Mouse (Mus musculus): ENCODE results near the gene Atp6v1e1. TPM values are rescaled to one million over a fixed set of nuclear protein-coding genes. Genes with fewer than 3 reads are reported as not detected.
"Not testable (repeated sequence)": the region's sequence is repeated elsewhere in the genome, so short reads cannot be mapped to it uniquely, and the experiment has no call there.

Gene Atp6v1e1
- total and polyA plus RNA-seq, 2 experiments from 2014 or later, result 205 to 329 TPM

- H3K27me3 ChIP-seq (ENCODE audit: insufficient read depth, low read length), result no peaks in the 10 kb centered on the region
- WGBS, result 61% methylated on average over 10 of the region's 10 CpGs
- TF ChIP-seq CTCF (IDR thresholded peaks at IDR 0.05; ENCODE audit: low read depth), result no peak
- H3K9me3 ChIP-seq (ENCODE audit: low read length), result no peaks in the 10 kb centered on the region
- H3K36me3 ChIP-seq (ENCODE audit: insufficient read depth, low read length), result peaks cover 9% of the 10 kb centered on the region; the same call in 1 of the 2 replicates
- H3K4me1 ChIP-seq (ENCODE audit: insufficient read depth, low read length), result no peaks in the 10 kb centered on the region
- no peak overlapping the region for H3K4me2 ChIP-seq (ENCODE audit: low read depth, low read length)
- no peak overlapping the region for H3K4me3 ChIP-seq (ENCODE audit: low read length)
- no peak overlapping the region for H3K27ac ChIP-seq
- no peak overlapping the region for H3K9ac ChIP-seq (replicated peaks; ENCODE audit: low read length)
- ATAC-seq (no peak), DNase-seq (ENCODE audit: low spot score) (peak; percentile 55)
Measured at GRCm38 (mm10) chr6:120854413-120854812, 31.8 kb upstream of the Atp6v1e1 start.

DNA sequence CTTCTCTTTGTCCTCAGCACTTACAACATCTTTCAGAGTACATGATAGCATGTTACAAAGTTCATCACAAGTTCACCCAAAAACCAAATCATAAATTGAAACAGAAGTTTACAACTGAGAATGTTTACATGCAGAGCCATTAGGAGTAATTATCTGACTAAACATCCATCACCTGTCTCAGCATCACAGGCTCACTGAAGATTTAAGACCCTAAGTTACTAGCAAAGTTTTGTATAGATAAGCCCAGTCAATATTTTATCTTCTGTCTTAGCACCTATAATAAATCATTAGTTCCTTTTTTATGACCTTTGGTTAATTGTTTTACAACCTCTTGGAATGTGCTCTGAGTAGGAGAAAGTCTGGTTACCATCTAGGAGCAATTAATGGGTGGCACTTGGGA, 28.1 kb upstream of the Atp6v1e1 start:
- H3K36me3 ChIP-seq (ENCODE audit: insufficient read depth, low read length), result peaks cover 13% of the 10 kb centered on the region; the same call in 1 of the 2 replicates
- not testable (repeated sequence) for H3K4me2 ChIP-seq (ENCODE audit: low read depth, low read length); H3K27ac ChIP-seq; ATAC-seq; H3K9me3 ChIP-seq (ENCODE audit: low read length); H3K4me3 ChIP-seq (ENCODE audit: low read length); DNase-seq (ENCODE audit: low spot score); H3K9ac ChIP-seq (replicated peaks; ENCODE audit: low read length); H3K4me1 ChIP-seq (ENCODE audit: insufficient read depth, low read length); H3K27me3 ChIP-seq (ENCODE audit: insufficient read depth, low read length)

- no peak overlapping the region for H3K27ac ChIP-seq
- 86% methylated on average over 5 of the region's 5 CpGs for WGBS
- H3K9ac ChIP-seq (replicated peaks; ENCODE audit: low read length), result no peak overlapping the region
- ATAC-seq (no peak), DNase-seq (ENCODE audit: low spot score) (no peak)
- no peak overlapping the region for H3K4me2 ChIP-seq (ENCODE audit: low read depth, low read length)
- H3K27me3 ChIP-seq (ENCODE audit: insufficient read depth, low read length), result no peaks in the 10 kb centered on the region
- TF ChIP-seq CTCF (IDR thresholded peaks at IDR 0.05; ENCODE audit: low read depth), result no peak
- no peak overlapping the region for H3K4me3 ChIP-seq (ENCODE audit: low read length)
- no peaks in the 10 kb centered on the region for H3K36me3 ChIP-seq (ENCODE audit: insufficient read depth, low read length)
- H3K9me3 ChIP-seq (ENCODE audit: low read length), result no peaks in the 10 kb centered on the region
- no peaks in the 10 kb centered on the region for H3K4me1 ChIP-seq (ENCODE audit: insufficient read depth, low read length)
Measured at GRCm38 (mm10) chr6:120841754-120842153, 19.2 kb upstream of the Atp6v1e1 start.

- H3K4me1 ChIP-seq (ENCODE audit: insufficient read depth, low read length), result no peaks in the 10 kb centered on the region
- H3K9ac ChIP-seq (replicated peaks; ENCODE audit: low read length), result no peak overlapping the region
- H3K4me2 ChIP-seq (ENCODE audit: low read depth, low read length), result no peak overlapping the region
- no peaks in the 10 kb centered on the region for H3K36me3 ChIP-seq (ENCODE audit: insufficient read depth, low read length)
- H3K9me3 ChIP-seq (ENCODE audit: low read length), result no peaks in the 10 kb centered on the region
- ATAC-seq (no peak), DNase-seq (ENCODE audit: low spot score) (no peak)
- H3K27ac ChIP-seq, result no peak overlapping the region
- WGBS, result 98% methylated on average over 7 of the region's 7 CpGs
- no peak for TF ChIP-seq CTCF (IDR thresholded peaks at IDR 0.05; ENCODE audit: low read depth)
- H3K4me3 ChIP-seq (ENCODE audit: low read length), result no peak overlapping the region
- no peaks in the 10 kb centered on the region for H3K27me3 ChIP-seq (ENCODE audit: insufficient read depth, low read length)
Measured at GRCm38 (mm10) chr6:120840258-120840657, 17.7 kb upstream of the Atp6v1e1 start.

DNA sequence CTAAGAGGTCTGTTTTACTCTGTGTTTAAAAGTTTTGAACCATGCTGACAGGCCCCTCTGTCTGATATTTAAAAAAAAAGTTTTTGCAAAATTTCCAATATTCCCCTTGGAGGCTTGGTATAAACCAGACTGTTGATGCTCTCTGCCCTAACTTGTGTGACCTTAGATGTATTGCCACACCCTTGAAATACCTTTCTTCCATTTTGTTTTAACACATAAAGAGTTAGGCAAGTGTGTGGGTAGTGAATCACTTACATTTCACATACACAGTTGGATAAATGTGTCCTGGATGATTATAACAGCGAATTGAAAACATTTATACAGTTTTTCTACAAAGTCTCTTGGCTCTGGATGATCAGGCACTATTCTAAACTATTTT, 14.5 kb upstream of the Atp6v1e1 start:
- TF ChIP-seq CTCF (IDR thresholded peaks at IDR 0.05; ENCODE audit: low read depth), result no peak
- Histone ChIP-seq H3K4me1 (ENCODE audit: insufficient read depth, low read length) (no peaks in the 10 kb centered on the region), H3K9ac (replicated peaks; ENCODE audit: low read length) (peak overlapping the region; percentile 85; the same call in 1 of the 2 replicates), H3K27me3 (ENCODE audit: insufficient read depth, low read length) (no peaks in the 10 kb centered on the region), H3K4me2 (ENCODE audit: low read depth, low read length) (peak overlapping the region; percentile 85), H3K9me3 (ENCODE audit: low read length) (no peaks in the 10 kb centered on the region), H3K4me3 (ENCODE audit: low read length) (peak overlapping the region; percentile 69), H3K27ac (0 out of 2 replicates have a peak overlapping the region, but pooled peaks have one; percentile 95), H3K36me3 (ENCODE audit: insufficient read depth, low read length) (no peaks in the 10 kb centered on the region)
- ATAC-seq (no peak), DNase-seq (ENCODE audit: low spot score) (no peak)
- WGBS, result 90% methylated on average over 1 of the region's 1 CpGs

DNA sequence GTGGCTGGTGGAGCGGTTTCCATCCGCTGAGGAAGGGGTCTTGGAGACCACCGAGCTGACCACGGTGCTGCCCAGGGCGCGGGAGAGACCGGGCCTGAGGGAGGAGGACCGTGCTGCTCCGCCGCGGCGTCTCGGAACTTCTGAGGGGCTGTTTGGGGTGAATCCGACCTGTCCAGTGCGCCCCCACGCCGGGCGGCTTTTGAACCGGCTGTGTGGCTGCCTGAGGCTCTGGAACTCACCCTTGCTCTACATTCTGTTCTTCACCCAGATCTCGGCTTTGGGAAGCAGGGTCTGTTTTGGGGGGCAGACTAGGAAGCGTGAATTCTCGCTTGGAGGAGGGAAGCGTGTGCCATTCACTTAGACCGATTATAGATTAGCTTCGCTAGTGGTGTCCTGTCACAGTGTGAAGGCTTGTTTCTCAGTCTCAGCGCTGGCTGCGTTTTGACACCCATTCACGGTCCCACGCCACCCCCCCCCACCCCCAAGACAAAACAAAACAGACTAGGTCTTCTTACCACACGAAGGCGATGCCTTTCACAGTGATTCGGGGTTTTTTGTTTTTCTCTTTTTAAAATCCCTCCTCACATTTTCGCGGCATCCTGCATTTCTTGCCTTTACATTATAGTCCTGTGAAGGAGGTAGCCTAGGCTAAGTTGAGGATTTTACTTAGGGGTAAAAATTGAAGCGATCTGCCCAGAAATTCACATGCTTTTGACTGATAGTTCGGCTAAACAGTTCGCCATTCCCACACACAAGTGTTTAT, 14.0 kb upstream of the Atp6v1e1 start:
- H3K36me3 ChIP-seq (ENCODE audit: insufficient read depth, low read length), result no peaks in the 10 kb centered on the region
- H3K9me3 ChIP-seq (ENCODE audit: low read length), result no peaks in the 10 kb centered on the region
- H3K4me3 ChIP-seq (ENCODE audit: low read length), result peak overlapping the region; percentile 69
- H3K9ac ChIP-seq (replicated peaks; ENCODE audit: low read length), result peak overlapping the region; percentile 85
- 3% methylated on average over 36 of the region's 37 CpGs for WGBS
- no peak for TF ChIP-seq CTCF (IDR thresholded peaks at IDR 0.05; ENCODE audit: low read depth)
- DNase-seq (ENCODE audit: low spot score), result peak; percentile 55
- H3K4me2 ChIP-seq (ENCODE audit: low read depth, low read length), result peak overlapping the region; percentile 85
- no peaks in the 10 kb centered on the region for H3K4me1 ChIP-seq (ENCODE audit: insufficient read depth, low read length)
- H3K27me3 ChIP-seq (ENCODE audit: insufficient read depth, low read length), result no peaks in the 10 kb centered on the region
- peak; percentile 85 for ATAC-seq
- peak overlapping the region; percentile 95 for H3K27ac ChIP-seq

All from hindbrain, postnatal 0 days (tissue).